Mouse (Mus musculus) kidney, adult 2 months (tissue): ENCODE results near the gene Lce1k.

Experiments used
- CTCF ChIP-seq: fragments of 200-500 bp; conservative IDR thresholded peaks from 2 replicates; pipeline ENCODE4 v1.5.1; 2011; ENCODE audit warnings: low read depth, mild to moderate bottlenecking, control low read depth, low read length, moderate library complexity, mixed read lengths; ENCODE audit not compliant: insufficient read depth, insufficient read length
- POLR2A ChIP-seq: fragments of 200-500 bp; IDR thresholded peaks from one replicate; pipeline ENCODE4 v1.6.1; 2011; ENCODE audit warnings: low read depth, low read length, control low read depth

- TF ChIP-seq POLR2A (no peak), CTCF (no peak)
Observed at GRCm38 (mm10) chr3:92764965-92765364, 42.7 kb downstream of the Lce1k start, which contains the start of gene Lce1h.
